Comparison of ENCODE assay signal across 26 mouse cellular contexts in the genomic region with DNA sequence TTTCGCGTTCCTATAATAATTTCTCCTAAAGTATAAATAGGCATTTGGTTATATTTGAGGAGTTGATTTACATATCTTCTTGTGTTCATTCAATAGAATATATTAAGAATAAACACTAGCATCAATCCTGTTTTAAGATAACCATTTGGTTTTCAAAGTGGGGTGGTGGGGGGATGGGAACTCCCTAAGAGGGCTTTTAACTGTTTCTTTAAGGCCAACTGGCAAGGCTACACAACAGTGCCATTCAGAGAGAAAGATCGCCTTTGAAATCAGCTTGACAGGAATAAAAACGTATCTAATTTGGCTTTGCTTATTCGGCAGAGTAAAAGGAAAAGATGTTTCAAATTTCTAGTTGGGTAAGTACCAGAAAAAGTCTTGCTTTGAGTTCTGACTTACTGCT. TPM values are rescaled to one million over a fixed set of nuclear protein-coding genes. Genes with fewer than 3 reads are reported as not detected.
DNase-seq lines count a peak whose midpoint lies in the region; ATAC-seq and TF ChIP-seq lines count a peak whose summit lies in the region.
"Had no signal": no experiment of that assay in that cellular context is flagged by ENCODE, and none has a peak within 500 bp of the region (broad histone marks: within the 10 kb centered on the region; RNA-seq: fewer than 3 reads in every experiment).

A gene (plus strand): TSS at position 242 of the 400 bp plus-strand sequence.

- ATAC-seq in midbrain, embryonic 11.5 days (ENCODE audit: low FRiP score) = peak; percentile 49; the same call in 1 of the 2 replicates
- ATAC-seq in midbrain, postnatal 0 days (ENCODE audit: low FRiP score) = no peak
- ATAC-seq in forebrain, embryonic 16.5 days = peak; percentile 49; the same call in 1 of the 2 replicates
- ATAC-seq: intestine, embryonic 15.5 days; liver, postnatal 0 days had no signal

- intact Hi-C loops in left cerebral cortex, adult 2 months (cut with DNase I) = no loop called here

- 45% methylated on average over 5 of the region's 5 CpGs for WGBS in midbrain, embryonic 11.5 days
- WGBS in midbrain, postnatal 0 days = 38% methylated on average over 5 of the region's 5 CpGs
- 27% methylated on average over 5 of the region's 5 CpGs for WGBS in forebrain, embryonic 16.5 days

- H3K9ac ChIP-seq in midbrain, embryonic 11.5 days (ENCODE audit: low read length) = no peak within 1 kb of the TSS
- H3K9ac ChIP-seq in midbrain, postnatal 0 days (replicated peaks; ENCODE audit: low read length, poor library complexity, severe bottlenecking) = no peak within 1 kb of the TSS
- H3K9ac ChIP-seq in forebrain, embryonic 16.5 days (replicated peaks; ENCODE audit: low read depth, low read length) = no peak within 1 kb of the TSS
- H3K9ac ChIP-seq: heart, embryonic 15.5 days; hindbrain, embryonic 14.5 days; intestine, embryonic 15.5 days; limb, embryonic 12.5 days; liver, postnatal 0 days; neural tube, embryonic 15.5 days had no signal

- no peak within 1 kb of the TSS for H3K4me2 ChIP-seq in midbrain, embryonic 11.5 days
- H3K4me2 ChIP-seq in midbrain, postnatal 0 days (ENCODE audit: low read depth, low read length, poor library complexity, severe bottlenecking) = no peak within 1 kb of the TSS
- H3K4me2 ChIP-seq in forebrain, embryonic 16.5 days (ENCODE audit: low read length) = no peak within 1 kb of the TSS
- H3K4me2 ChIP-seq: heart, embryonic 15.5 days; hindbrain, embryonic 14.5 days; intestine, embryonic 15.5 days; limb, embryonic 12.5 days; liver, embryonic 11.5 days; neural tube, embryonic 15.5 days had no signal

- peak; percentile 22 for DNase-seq in embryo, embryonic 10.5 days (ENCODE audit: low spot score)
- DNase-seq in embryo, embryonic 9.5 days (ENCODE audit: extremely low spot score) = no peak
- no peak for DNase-seq in midbrain, embryonic 11.5 days (ENCODE audit: low spot score, missing footprints)
- DNase-seq in midbrain, postnatal 0 days (ENCODE audit: low spot score) = no peak
- DNase-seq in kidney, adult 9 months = no peak
- no peak for DNase-seq in left cerebral cortex, adult 2 months (ENCODE audit: extremely low spot score in 1 of 2, low spot score in 2 of 2)
- DNase-seq: adrenal gland, postnatal 10 days; cerebellum, adult 9-10 months; gastrocnemius, postnatal 36 days; heart, postnatal 36 days; kidney, adult 8-10 months; kidney, postnatal 36 days; layer of hippocampus, postnatal 36 days; liver, postnatal 0 days; lung, postnatal 10 days; right cerebral cortex, adult 18-20 months; right cerebral cortex, postnatal 4 days; thymus, adult 18-20 months; thymus, postnatal 36 days had no signal

- H3K9me3 ChIP-seq in midbrain, embryonic 11.5 days (ENCODE audit: control insufficient read depth, low read length) = no peaks in the 10 kb centered on the region
- no peaks in the 10 kb centered on the region for H3K9me3 ChIP-seq in midbrain, postnatal 0 days (ENCODE audit: low read length)
- H3K9me3 ChIP-seq in forebrain, embryonic 16.5 days (ENCODE audit: control insufficient read depth, low read length) = no peaks in the 10 kb centered on the region
- H3K9me3 ChIP-seq: heart, embryonic 15.5 days; intestine, embryonic 15.5 days; limb, embryonic 12.5 days; neural tube, embryonic 15.5 days had no signal

- H3K4me1 ChIP-seq in midbrain, embryonic 11.5 days (ENCODE audit: control insufficient read depth, insufficient read depth, low read length) = peaks cover 11% of the 10 kb centered on the region; the same call in 1 of the 2 replicates
- H3K4me1 ChIP-seq in midbrain, postnatal 0 days (ENCODE audit: insufficient read depth, low read length) = no peaks in the 10 kb centered on the region; the same call in 1 of the 2 replicates
- peaks cover 6% of the 10 kb centered on the region for H3K4me1 ChIP-seq in forebrain, embryonic 16.5 days (replicated peaks; ENCODE audit: control insufficient read depth, insufficient read depth, low read length)
- H3K4me1 ChIP-seq: heart, embryonic 15.5 days; intestine, embryonic 15.5 days; limb, embryonic 12.5 days had no signal

- H3K4me3 ChIP-seq in midbrain, embryonic 11.5 days (ENCODE audit: low read depth, low read length) = no peak within 1 kb of the TSS
- no peak within 1 kb of the TSS for H3K4me3 ChIP-seq in midbrain, postnatal 0 days (ENCODE audit: low read depth, low read length)
- H3K4me3 ChIP-seq in forebrain, embryonic 16.5 days (replicated peaks; ENCODE audit: low read length) = no peak within 1 kb of the TSS
- no peak within 1 kb of the TSS for H3K4me3 ChIP-seq in left cerebral cortex, adult 2 months
- H3K4me3 ChIP-seq: heart, embryonic 15.5 days; intestine, embryonic 15.5 days; limb, embryonic 12.5 days; neural tube, embryonic 15.5 days had no signal

- H3K27me3 ChIP-seq in midbrain, embryonic 11.5 days (ENCODE audit: control insufficient read depth, insufficient read depth, low read length) = no peaks in the 10 kb centered on the region
- no peaks in the 10 kb centered on the region for H3K27me3 ChIP-seq in midbrain, postnatal 0 days (ENCODE audit: insufficient read depth, low read length)
- no peaks in the 10 kb centered on the region for H3K27me3 ChIP-seq in forebrain, embryonic 16.5 days (replicated peaks; ENCODE audit: control insufficient read depth, insufficient read depth, low read length)
- H3K27me3 ChIP-seq: heart, embryonic 15.5 days; intestine, embryonic 15.5 days; limb, embryonic 12.5 days; neural tube, embryonic 15.5 days had no signal

- H3K36me3 ChIP-seq in midbrain, embryonic 11.5 days (ENCODE audit: control insufficient read depth, insufficient read depth, low read length) = no peaks in the 10 kb centered on the region
- no peaks in the 10 kb centered on the region for H3K36me3 ChIP-seq in midbrain, postnatal 0 days (ENCODE audit: insufficient read depth, low read length)
- H3K36me3 ChIP-seq in forebrain, embryonic 16.5 days (ENCODE audit: control insufficient read depth, insufficient read depth) = no peaks in the 10 kb centered on the region
- H3K36me3 ChIP-seq: heart, embryonic 15.5 days; intestine, embryonic 15.5 days; limb, embryonic 12.5 days; neural tube, embryonic 15.5 days had no signal

- TF ChIP-seq CTCF in midbrain, postnatal 0 days (IDR thresholded peaks at IDR 0.05) = no peak
- no peak for TF ChIP-seq CTCF in left cerebral cortex, adult 2 months (IDR thresholded peaks at IDR 0.05)

- no peak within 1 kb of the TSS; the same call in 1 of the 2 replicates for H3K27ac ChIP-seq in midbrain, embryonic 11.5 days (ENCODE audit: low read depth, low read length)
- no peak within 1 kb of the TSS for H3K27ac ChIP-seq in midbrain, postnatal 0 days (ENCODE audit: low read depth, low read length)
- no peak within 1 kb of the TSS for H3K27ac ChIP-seq in forebrain, embryonic 16.5 days (ENCODE audit: low read length)
- H3K27ac ChIP-seq in left cerebral cortex, adult 2 months = no peak within 1 kb of the TSS
- H3K27ac ChIP-seq: heart, embryonic 15.5 days; hindbrain, embryonic 14.5 days; intestine, embryonic 15.5 days; limb, embryonic 12.5 days; neural tube, embryonic 15.5 days had no signal

RNA-seq across cellular contexts. Expression of the gene that starts here (rescaled TPM):
- 2.0 and 2.3 TPM in 2 replicates for polyA plus RNA-seq in midbrain, embryonic 11.5 days (2014; fragmentation: Nextera tagmentation; extraction: Ambion mirVana)
- total RNA-seq in midbrain, postnatal 0 days (2014; rRNA removed) = 0.71 and 4.6 TPM in 2 replicates
- polyA plus RNA-seq in midbrain, postnatal 0 days (2015; fragmentation: Nextera tagmentation; extraction: Ambion mirVana) = 0.22 and 0.35 TPM in 2 replicates
- 0.32 and 0.41 TPM in 2 replicates for polyA plus RNA-seq in forebrain, embryonic 16.5 days (2015; fragmentation: Nextera tagmentation; extraction: Ambion mirVana)
- under 1 TPM; 0.43 to 0.63 TPM for total RNA-seq in left cerebral cortex, adult 2 months (2021)
- total RNA-seq: gastrocnemius, postnatal 36 days; heart, postnatal 36 days had no signal
- polyA plus RNA-seq: liver, embryonic 11.5 days; liver, postnatal 0 days had no signal

Comparison
In these comparisons a context has a peak if more than half of its experiments do, and no peak if none do; other contexts are left out.
1. Peak in ATAC-seq in forebrain, embryonic 16.5 days; RNA of the gene not detected or under 1 TPM.